Mouse (Mus musculus) activated CD4-positive, CD25-positive, alpha-beta regulatory T cell, adult 9 weeks (primary cell): ENCODE results near the gene Cdc7. TPM values are rescaled to one million over a fixed set of nuclear protein-coding genes. Genes with fewer than 3 reads are reported as not detected.

Source experiments
- polyA plus RNA-seq: library from polyadenylated mRNA; unstranded; fragments of 100-300 nt; shearing (Covaris generic); gene quantifications from one replicate; pipeline ENCODE4 v1.2.1, GENCODE M21; 2017

Cdc7 gene
- polyA plus RNA-seq, result 19.5 TPM

DNA sequence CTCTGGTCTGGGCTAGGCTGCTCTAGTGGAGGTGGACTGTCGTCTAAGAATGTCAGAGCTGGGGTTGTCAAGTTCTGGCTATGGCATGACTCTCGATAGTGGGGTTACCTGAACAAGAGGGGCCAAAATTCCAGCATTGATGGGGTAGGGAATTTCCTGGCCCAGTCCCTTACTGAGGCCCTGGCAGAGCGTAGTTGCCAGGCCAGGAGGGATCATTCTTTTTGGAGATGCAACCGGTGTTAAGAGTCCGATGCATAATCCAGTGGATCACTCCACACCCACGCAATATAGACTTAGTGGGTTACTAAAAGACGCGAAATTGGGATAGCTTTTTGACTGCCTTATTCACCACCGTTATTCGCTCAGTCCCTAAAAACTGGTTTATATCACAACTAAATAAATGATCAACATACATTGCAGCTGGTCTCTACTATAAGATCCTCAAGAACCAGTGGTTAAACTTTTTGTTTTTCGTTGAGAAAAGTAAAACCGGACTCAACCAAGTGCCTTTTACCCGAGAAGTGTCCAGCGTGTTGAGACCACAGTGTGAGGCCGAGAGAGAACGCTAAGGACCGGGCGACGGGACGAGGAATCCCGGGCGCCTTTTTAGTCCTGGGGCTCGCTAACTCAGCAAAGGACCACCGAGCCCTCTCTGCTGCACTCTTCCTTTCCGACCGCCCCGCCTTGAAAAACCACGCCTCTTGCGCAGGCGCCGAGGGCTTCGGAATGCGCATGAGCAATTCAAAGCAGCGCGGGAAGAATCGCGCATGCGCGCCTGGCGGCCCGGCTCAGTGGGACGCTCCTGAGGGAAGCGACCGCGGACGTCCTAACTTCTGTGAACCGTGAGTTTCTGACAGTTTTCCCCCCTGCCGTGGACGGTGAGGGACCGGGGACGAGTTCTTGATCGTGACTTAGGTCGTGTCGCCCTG, at the start of gene Cdc7:
Gene Cdc7, plus strand, starts transcription at position 739 of the 929 bp plus-strand sequence.

DNA sequence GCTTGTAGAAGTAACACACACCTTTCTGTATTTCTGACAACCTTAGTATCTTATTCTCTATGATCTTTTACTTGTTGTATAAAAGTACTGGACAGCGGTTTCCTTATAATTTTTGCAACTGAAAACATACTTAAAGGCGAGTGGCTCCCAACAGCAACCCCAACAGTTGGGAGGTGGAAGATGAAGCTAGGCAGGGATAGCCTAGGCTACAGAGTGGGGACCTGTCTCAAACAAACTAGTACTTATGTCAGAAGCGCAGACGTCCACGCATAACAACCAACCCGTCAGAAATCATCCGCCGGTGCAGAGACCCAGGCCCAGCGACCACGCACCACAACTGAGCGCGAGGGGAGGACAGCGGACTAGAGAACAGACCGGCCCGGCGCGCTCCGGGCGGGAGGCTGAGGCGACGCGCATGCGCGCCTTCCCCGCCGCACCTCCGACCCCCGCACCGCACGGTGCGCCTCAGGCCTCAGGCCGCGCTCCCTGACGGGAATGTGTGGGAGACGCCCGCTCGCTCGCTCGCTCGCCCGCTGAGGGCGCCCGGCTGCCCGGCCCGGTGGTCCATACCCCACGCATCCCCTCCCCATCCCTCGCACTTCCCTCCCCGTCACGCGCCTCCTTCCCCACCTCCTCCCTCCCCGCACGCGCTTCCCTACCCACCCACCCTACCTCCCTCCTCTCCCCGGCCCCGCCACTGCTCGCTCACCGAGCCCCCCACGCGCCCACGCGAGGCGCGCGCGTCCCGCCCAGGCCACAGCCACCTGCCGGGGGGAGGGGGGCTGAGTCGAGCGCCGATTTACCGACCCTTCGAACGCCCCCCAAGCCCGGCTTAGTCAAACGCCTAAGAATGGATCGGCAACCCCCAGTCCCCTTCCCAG, 38.4 kb upstream of the Cdc7 start, which contains the start of gene Hfm1:
Gene Hfm1, minus strand, starts transcription at position 834 of the 881 bp plus-strand sequence.

Other genes starting within 250 kb of the Cdc7 start
- gene Hfm1, start 38.0 kb upstream of the Cdc7 start, polyA plus RNA-seq, result not detected